Mouse (Mus musculus) kidney, embryonic 16.5 days (tissue): Measurements from ENCODE around the gene Rrp1b. TPM values are rescaled to one million over a fixed set of nuclear protein-coding genes. Genes with fewer than 3 reads are reported as not detected.
A peak's percentile ranks its signal among the peaks of the same experiment; 100 is the strongest.
"Not testable (repeated sequence)": the region's sequence is repeated elsewhere in the genome, so short reads cannot be mapped to it uniquely, and the experiment has no call there.

ENCODE experiments used
- ATAC-seq: fragments of 200-750 bp; cut with Nextera tagmentation; 2 replicates; pipeline ENCODE4 v1.8.0; 2017; ENCODE audit warnings: moderate TSS enrichment; ENCODE audit not compliant: low FRiP score, low TSS enrichment
- H3K27ac ChIP-seq: fragments of 300-500 bp; sonication (generic); 2 replicates; pipeline ENCODE4 v1.5.1; 2014; ENCODE audit warnings: low read length
- H3K27me3 ChIP-seq: fragments of 300-500 bp; sonication (generic); 2 replicates; pipeline ENCODE4 v1.6.1; 2014; ENCODE audit warnings: low read length, control low read depth, mixed read lengths; ENCODE audit not compliant: insufficient read depth
- H3K36me3 ChIP-seq: fragments of 300-500 bp; sonication (generic); 2 replicates; pipeline ENCODE4 v1.6.1; 2014; ENCODE audit warnings: low read length, control low read depth, mixed read lengths; ENCODE audit not compliant: insufficient read depth
- H3K4me1 ChIP-seq: fragments of 300-500 bp; sonication (generic); 2 replicates; pipeline ENCODE4 v1.6.1; 2014; ENCODE audit warnings: low read length, control low read depth, mixed read lengths; ENCODE audit not compliant: insufficient read depth
- H3K4me2 ChIP-seq: fragments of 300-500 bp; sonication (generic); replicated peaks from 2 replicates; pipeline ENCODE4 v1.6.1; 2014; ENCODE audit warnings: low read depth, low read length
- H3K4me3 ChIP-seq: fragments of 300-500 bp; sonication (generic); 2 replicates; pipeline ENCODE4 v1.5.1; 2014; ENCODE audit warnings: mild to moderate bottlenecking, low read length
- H3K9ac ChIP-seq: fragments of 300-500 bp; sonication (generic); replicated peaks from 2 replicates; pipeline ENCODE4 v1.6.1; 2014; ENCODE audit warnings: low read length
- H3K9me3 ChIP-seq: fragments of 300-500 bp; sonication (generic); 2 replicates; pipeline ENCODE4 v1.6.1; 2016; ENCODE audit warnings: low read length, control low read depth
- WGBS: fragments of 180-500 bp; shearing (Covaris S2); extraction: QIAGEN DNeasy Blood & Tissue Kit; methylation state at CpG from one replicate; pipeline ENCODE4 v1.1.7; 2014; 5-methylcytosine and 5-hydroxymethylcytosine counted together
- polyA plus RNA-seq: library from polyadenylated mRNA; unstranded; fragments of >200 nt; fragmentation: Nextera tagmentation; extraction: Ambion mirVana; gene quantifications from 2 replicates; pipeline ENCODE4 v1.2.1, GENCODE M21; 2015

Rrp1b gene
- polyA plus RNA-seq, 1 experiment from 2014 or later, result 51.4 TPM

GRCm38 (mm10) chr17:32068810-32069209 is 32.9 kb downstream of the Rrp1b start:
- H3K27ac ChIP-seq, result no peak overlapping the region
- WGBS, result 91% methylated on average over 2 of the region's 2 CpGs
- no peak overlapping the region for H3K9ac ChIP-seq
- H3K9me3 ChIP-seq, result no peaks in the 10 kb centered on the region
- H3K36me3 ChIP-seq, result no peaks in the 10 kb centered on the region
- no peaks in the 10 kb centered on the region for H3K4me1 ChIP-seq
- H3K4me3 ChIP-seq, result no peak overlapping the region
- no peaks in the 10 kb centered on the region for H3K27me3 ChIP-seq
- H3K4me2 ChIP-seq, result no peak overlapping the region
- 0 out of 2 replicates have a peak, but pooled peaks have one; percentile 31 for ATAC-seq

GRCm38 (mm10) chr17:32073359-32073758 is 37.5 kb downstream of the Rrp1b start:
- H3K9me3 ChIP-seq, result no peaks in the 10 kb centered on the region
- no peak overlapping the region for H3K4me3 ChIP-seq
- WGBS, result 2% methylated on average over 2 of the region's 2 CpGs
- no peak for ATAC-seq
- H3K27me3 ChIP-seq, result no peaks in the 10 kb centered on the region
- H3K36me3 ChIP-seq, result no peaks in the 10 kb centered on the region
- H3K9ac ChIP-seq, result no peak overlapping the region
- no peak overlapping the region for H3K27ac ChIP-seq
- no peaks in the 10 kb centered on the region for H3K4me1 ChIP-seq
- no peak overlapping the region for H3K4me2 ChIP-seq

GRCm38 (mm10) chr17:32074658-32075057 is 38.8 kb downstream of the Rrp1b start:
- 66% methylated on average over 4 of the region's 4 CpGs for WGBS
- Histone ChIP-seq H3K9me3 (no peaks in the 10 kb centered on the region), H3K27me3 (no peaks in the 10 kb centered on the region), H3K4me2 (no peak overlapping the region), H3K4me3 (no peak overlapping the region), H3K36me3 (no peaks in the 10 kb centered on the region), H3K9ac (no peak overlapping the region), H3K27ac (no peak overlapping the region), H3K4me1 (no peaks in the 10 kb centered on the region)
- ATAC-seq, result no peak

- H3K4me1 ChIP-seq, result no peaks in the 10 kb centered on the region
- no peak overlapping the region for H3K4me3 ChIP-seq
- no peak for ATAC-seq
- no peak overlapping the region for H3K9ac ChIP-seq
- H3K9me3 ChIP-seq, result no peaks in the 10 kb centered on the region
- 5% methylated on average over 2 of the region's 2 CpGs for WGBS
- no peak overlapping the region for H3K4me2 ChIP-seq
- H3K27me3 ChIP-seq, result no peaks in the 10 kb centered on the region
- H3K36me3 ChIP-seq, result no peaks in the 10 kb centered on the region
- no peak overlapping the region for H3K27ac ChIP-seq
Observed at GRCm38 (mm10) chr17:32075164-32075563, 39.3 kb downstream of the Rrp1b start.

GRCm38 (mm10) chr17:32083351-32083750 is 47.5 kb downstream of the Rrp1b start:
- H3K9ac ChIP-seq, result no peak overlapping the region
- H3K4me1 ChIP-seq, result no peaks in the 10 kb centered on the region
- 95% methylated on average over 2 of the region's 2 CpGs for WGBS
- no peak overlapping the region for H3K4me2 ChIP-seq
- no peak for ATAC-seq
- no peak overlapping the region for H3K27ac ChIP-seq
- no peaks in the 10 kb centered on the region for H3K36me3 ChIP-seq
- no peaks in the 10 kb centered on the region for H3K27me3 ChIP-seq
- no peaks in the 10 kb centered on the region for H3K9me3 ChIP-seq
- H3K4me3 ChIP-seq, result no peak overlapping the region

GRCm38 (mm10) chr17:32087069-32087468 is 51.2 kb downstream of the Rrp1b start:
- H3K36me3 ChIP-seq, result no peaks in the 10 kb centered on the region
- H3K27me3 ChIP-seq, result no peaks in the 10 kb centered on the region
- no peak overlapping the region for H3K4me3 ChIP-seq
- no peak overlapping the region for H3K4me2 ChIP-seq
- no peak overlapping the region for H3K27ac ChIP-seq
- ATAC-seq, result no peak
- no peaks in the 10 kb centered on the region for H3K9me3 ChIP-seq
- peaks cover 15% of the 10 kb centered on the region for H3K4me1 ChIP-seq
- 96% methylated on average over 2 of the region's 2 CpGs for WGBS
- no peak overlapping the region for H3K9ac ChIP-seq

GRCm38 (mm10) chr17:32091032-32091363 is 55.1 kb downstream of the Rrp1b start:
- Histone ChIP-seq H3K4me1 (peaks cover 15% of the 10 kb centered on the region), H3K9me3 (0 out of 2 replicates have a peak, but pooled peaks cover 4% of the 10 kb centered on the region), H3K4me2 (peak overlapping the region; percentile 62), H3K36me3 (no peaks in the 10 kb centered on the region), H3K27ac (peak overlapping the region; percentile 76), H3K4me3 (peak overlapping the region; percentile 42), H3K27me3 (no peaks in the 10 kb centered on the region), H3K9ac (peak overlapping the region; percentile 69)
- no peak; the same call in 1 of the 2 replicates for ATAC-seq
- WGBS, result 8% methylated on average over 1 of the region's 1 CpGs

- H3K9ac ChIP-seq, result peak overlapping the region; percentile 69
- not testable (repeated sequence) for H3K27me3 ChIP-seq
Observed at GRCm38 (mm10) chr17:32091364-32092240, 55.7 kb downstream of the Rrp1b start.

GRCm38 (mm10) chr17:32092241-32092619 is 56.3 kb downstream of the Rrp1b start:
- no peak overlapping the region for H3K27ac ChIP-seq
- H3K4me2 ChIP-seq, result no peak overlapping the region
- ATAC-seq, result 0 out of 2 replicates have a peak, but pooled peaks have one; percentile 4
- WGBS, result 97% methylated on average over 1 of the region's 1 CpGs
- no peaks in the 10 kb centered on the region for H3K36me3 ChIP-seq
- H3K4me3 ChIP-seq, result no peak overlapping the region
- H3K4me1 ChIP-seq, result peaks cover 15% of the 10 kb centered on the region
- no peak overlapping the region for H3K9ac ChIP-seq
- H3K27me3 ChIP-seq, result no peaks in the 10 kb centered on the region
- H3K9me3 ChIP-seq, result 0 out of 2 replicates have a peak, but pooled peaks cover 4% of the 10 kb centered on the region

More at GRCm38 (mm10) chr17:32091364-32092240, 55.7 kb downstream of the Rrp1b start:
- H3K4me1 ChIP-seq, result peaks cover 15% of the 10 kb centered on the region
- not testable (repeated sequence) for H3K36me3 ChIP-seq, H3K9me3 ChIP-seq
- H3K4me2 ChIP-seq, result peak overlapping the region; percentile 62
- peak overlapping the region; percentile 76 for H3K27ac ChIP-seq
- H3K4me3 ChIP-seq, result peak overlapping the region; percentile 42
- WGBS, result 3% methylated on average over 13 of the region's 16 CpGs
- peak; percentile 91 for ATAC-seq

- Histone ChIP-seq H3K9ac (no peak overlapping the region), H3K4me2 (no peak overlapping the region), H3K27me3 (no peaks in the 10 kb centered on the region), H3K9me3 (0 out of 2 replicates have a peak, but pooled peaks cover 4% of the 10 kb centered on the region), H3K4me1 (peaks cover 15% of the 10 kb centered on the region), H3K27ac (no peak overlapping the region), H3K4me3 (no peak overlapping the region), H3K36me3 (no peaks in the 10 kb centered on the region)
- WGBS, result 84% methylated on average over 5 of the region's 5 CpGs
- ATAC-seq, result no peak
Observed at GRCm38 (mm10) chr17:32092895-32093294, 57.0 kb downstream of the Rrp1b start.
